Mouse (Mus musculus): ENCODE data around the gene Glp2r. TPM values are rescaled to one million over a fixed set of nuclear protein-coding genes. Genes with fewer than 3 reads are reported as not detected.

Gene Glp2r
- not detected in 2 replicates for polyA plus RNA-seq (2015; fragmentation: Nextera tagmentation; extraction: Ambion mirVana)

GRCm38 (mm10) chr11:67771053-67771452 is at the start of gene Glp2r:
Gene Glp2r, minus strand, starts transcription at chr11:67771153.
- no peak within 1 kb of the TSS for H3K9ac ChIP-seq (replicated peaks)
- no peaks in the 10 kb centered on the region for H3K27me3 ChIP-seq
- H3K27ac ChIP-seq, result no peak within 1 kb of the TSS
- no peak for ATAC-seq
- H3K4me1 ChIP-seq (replicated peaks), result no peaks in the 10 kb centered on the region
- 88% methylated on average over 14 of the region's 14 CpGs for WGBS
- H3K9me3 ChIP-seq, result no peaks in the 10 kb centered on the region
- H3K36me3 ChIP-seq, result no peaks in the 10 kb centered on the region
- H3K4me2 ChIP-seq (replicated peaks), result no peak within 1 kb of the TSS
- H3K4me3 ChIP-seq (replicated peaks), result no peak within 1 kb of the TSS

- ATAC-seq, result no peak
- H3K4me3 ChIP-seq (replicated peaks), result no peak overlapping the region
- no peak overlapping the region for H3K9ac ChIP-seq (replicated peaks)
- H3K27ac ChIP-seq, result no peak overlapping the region
- no peaks in the 10 kb centered on the region for H3K36me3 ChIP-seq
- 0 out of 2 replicates have a peak, but pooled peaks cover 3% of the 10 kb centered on the region for H3K4me1 ChIP-seq (replicated peaks)
- no peaks in the 10 kb centered on the region for H3K27me3 ChIP-seq
- no peaks in the 10 kb centered on the region for H3K9me3 ChIP-seq
- H3K4me2 ChIP-seq (replicated peaks), result no peak overlapping the region
- 27% methylated on average over 4 of the region's 4 CpGs for WGBS
These were observed 49.3 kb upstream of the Glp2r start for GRCm38 (mm10) chr11:67820221-67820620.

- Histone ChIP-seq H3K27ac (no peak overlapping the region), H3K4me1 (replicated peaks) (0 out of 2 replicates have a peak, but pooled peaks cover 3% of the 10 kb centered on the region), H3K27me3 (no peaks in the 10 kb centered on the region), H3K9me3 (no peaks in the 10 kb centered on the region), H3K36me3 (no peaks in the 10 kb centered on the region), H3K4me2 (replicated peaks) (peak overlapping the region; percentile 33), H3K4me3 (replicated peaks) (no peak overlapping the region), H3K9ac (replicated peaks) (no peak overlapping the region)
- ATAC-seq, result 0 out of 2 replicates have a peak, but pooled peaks have one; percentile 48
- 18% methylated on average over 5 of the region's 5 CpGs for WGBS
These were observed 48.7 kb upstream of the Glp2r start for GRCm38 (mm10) chr11:67819604-67820003.

GRCm38 (mm10) chr11:67811535-67811934 is 40.6 kb upstream of the Glp2r start:
- Histone ChIP-seq H3K36me3 (no peaks in the 10 kb centered on the region), H3K4me3 (replicated peaks) (no peak overlapping the region), H3K4me1 (replicated peaks) (no peaks in the 10 kb centered on the region), H3K9me3 (no peaks in the 10 kb centered on the region), H3K9ac (replicated peaks) (no peak overlapping the region), H3K27me3 (no peaks in the 10 kb centered on the region), H3K4me2 (replicated peaks) (no peak overlapping the region), H3K27ac (no peak overlapping the region)
- no peak for ATAC-seq
- WGBS, result 86% methylated on average over 6 of the region's 6 CpGs

- ATAC-seq, result no peak
- Histone ChIP-seq H3K4me1 (replicated peaks) (no peaks in the 10 kb centered on the region), H3K9me3 (no peaks in the 10 kb centered on the region), H3K4me2 (replicated peaks) (no peak overlapping the region), H3K36me3 (no peaks in the 10 kb centered on the region), H3K27me3 (no peaks in the 10 kb centered on the region), H3K27ac (no peak overlapping the region), H3K9ac (replicated peaks) (no peak overlapping the region), H3K4me3 (replicated peaks) (no peak overlapping the region)
- 79% methylated on average over 5 of the region's 5 CpGs for WGBS
These were observed 37.1 kb upstream of the Glp2r start for GRCm38 (mm10) chr11:67808051-67808450.

- H3K27ac ChIP-seq, result no peak overlapping the region
- no peak overlapping the region for H3K4me2 ChIP-seq (replicated peaks)
- no peaks in the 10 kb centered on the region for H3K36me3 ChIP-seq
- no peak overlapping the region for H3K4me3 ChIP-seq (replicated peaks)
- H3K4me1 ChIP-seq (replicated peaks), result no peaks in the 10 kb centered on the region
- H3K9me3 ChIP-seq, result no peaks in the 10 kb centered on the region
- ATAC-seq, result no peak
- no peak overlapping the region for H3K9ac ChIP-seq (replicated peaks)
- WGBS, result 89% methylated on average over 11 of the region's 11 CpGs
- no peaks in the 10 kb centered on the region for H3K27me3 ChIP-seq
These were observed 36.1 kb upstream of the Glp2r start for GRCm38 (mm10) chr11:67806832-67807597.

- H3K4me3 ChIP-seq (replicated peaks), result no peak overlapping the region
- H3K4me1 ChIP-seq (replicated peaks), result no peaks in the 10 kb centered on the region
- no peak overlapping the region for H3K27ac ChIP-seq
- no peaks in the 10 kb centered on the region for H3K27me3 ChIP-seq
- H3K9me3 ChIP-seq, result no peaks in the 10 kb centered on the region
- WGBS, result 97% methylated on average over 1 of the region's 1 CpGs
- no peaks in the 10 kb centered on the region for H3K36me3 ChIP-seq
- no peak for ATAC-seq
- no peak overlapping the region for H3K9ac ChIP-seq (replicated peaks)
- H3K4me2 ChIP-seq (replicated peaks), result no peak overlapping the region
These were observed 34.6 kb upstream of the Glp2r start for GRCm38 (mm10) chr11:67805538-67805937.

GRCm38 (mm10) chr11:67801169-67801568 is 30.2 kb upstream of the Glp2r start:
- Histone ChIP-seq H3K27ac (no peak overlapping the region), H3K9ac (replicated peaks) (no peak overlapping the region), H3K4me2 (replicated peaks) (no peak overlapping the region), H3K4me1 (replicated peaks) (no peaks in the 10 kb centered on the region), H3K9me3 (no peaks in the 10 kb centered on the region), H3K4me3 (replicated peaks) (no peak overlapping the region), H3K27me3 (no peaks in the 10 kb centered on the region), H3K36me3 (no peaks in the 10 kb centered on the region)
- WGBS, result 82% methylated on average over 8 of the region's 8 CpGs
- no peak for ATAC-seq

GRCm38 (mm10) chr11:67800130-67800723 is 29.3 kb upstream of the Glp2r start:
- Histone ChIP-seq H3K4me2 (replicated peaks) (no peak overlapping the region), H3K9ac (replicated peaks) (no peak overlapping the region), H3K4me1 (replicated peaks) (no peaks in the 10 kb centered on the region), H3K9me3 (no peaks in the 10 kb centered on the region), H3K27ac (no peak overlapping the region), H3K4me3 (replicated peaks) (no peak overlapping the region), H3K36me3 (no peaks in the 10 kb centered on the region), H3K27me3 (no peaks in the 10 kb centered on the region)
- ATAC-seq, result no peak

- H3K27me3 ChIP-seq, result no peaks in the 10 kb centered on the region
- no peaks in the 10 kb centered on the region for H3K36me3 ChIP-seq
- no peak for ATAC-seq
- no peak within 1 kb of the TSS for H3K27ac ChIP-seq
- no peak within 1 kb of the TSS for H3K9ac ChIP-seq (replicated peaks)
- H3K4me3 ChIP-seq (replicated peaks), result no peak within 1 kb of the TSS
- no peak within 1 kb of the TSS for H3K4me2 ChIP-seq (replicated peaks)
- WGBS, result 89% methylated on average over 7 of the region's 7 CpGs
- no peaks in the 10 kb centered on the region for H3K4me1 ChIP-seq (replicated peaks)
- H3K9me3 ChIP-seq, result no peaks in the 10 kb centered on the region
These were observed 27.0 kb upstream of the Glp2r start, which contains the start of gene Dhrs7c for GRCm38 (mm10) chr11:67797931-67798330. Gene Dhrs7c, plus strand, starts transcription at chr11:67798187.

- ATAC-seq, result no peak
- no peaks in the 10 kb centered on the region for H3K36me3 ChIP-seq
- no peaks in the 10 kb centered on the region for H3K4me1 ChIP-seq (replicated peaks)
- H3K27ac ChIP-seq, result no peak overlapping the region
- 86% methylated on average over 11 of the region's 11 CpGs for WGBS
- no peak overlapping the region for H3K4me2 ChIP-seq (replicated peaks)
- no peak overlapping the region for H3K9ac ChIP-seq (replicated peaks)
- H3K27me3 ChIP-seq, result no peaks in the 10 kb centered on the region
- H3K9me3 ChIP-seq, result no peaks in the 10 kb centered on the region
- H3K4me3 ChIP-seq (replicated peaks), result no peak overlapping the region
These were observed 19.2 kb upstream of the Glp2r start for GRCm38 (mm10) chr11:67790182-67790581.

- H3K27ac ChIP-seq, result no peak within 1 kb of the TSS
- H3K4me1 ChIP-seq (replicated peaks), result no peaks in the 10 kb centered on the region
- no peak within 1 kb of the TSS for H3K4me3 ChIP-seq (replicated peaks)
- no peaks in the 10 kb centered on the region for H3K27me3 ChIP-seq
- H3K9me3 ChIP-seq, result no peaks in the 10 kb centered on the region
- ATAC-seq, result no peak
- WGBS, result 81% methylated on average over 12 of the region's 12 CpGs
- H3K4me2 ChIP-seq (replicated peaks), result no peak within 1 kb of the TSS
- H3K36me3 ChIP-seq, result no peaks in the 10 kb centered on the region
- no peak within 1 kb of the TSS for H3K9ac ChIP-seq (replicated peaks)
These were observed 3.4 kb upstream of the Glp2r start, which contains the start of gene Gsg1l2 for GRCm38 (mm10) chr11:67774379-67774778. Gene Gsg1l2, plus strand, starts transcription at chr11:67774608.
